Mouse (Mus musculus): ENCODE results near the gene Cyp17a1.

The Cyp17a1 gene

GRCm38 (mm10) chr19:46669802-46670201 lies 3.2 kb downstream of the Cyp17a1 start:
- DNase-seq, result no peak

GRCm38 (mm10) chr19:46668263-46668662 lies 4.7 kb downstream of the Cyp17a1 start:
- DNase-seq, result no peak

GRCm38 (mm10) chr19:46667300-46667699 lies 5.7 kb downstream of the Cyp17a1 start:
- no peak for DNase-seq

GRCm38 (mm10) chr19:46665474-46665873 lies 7.5 kb downstream of the Cyp17a1 start:
- DNase-seq, result no peak

GRCm38 (mm10) chr19:46662784-46663183 lies 10.2 kb downstream of the Cyp17a1 start:
- no peak for DNase-seq

GRCm38 (mm10) chr19:46662214-46662613 lies 10.8 kb downstream of the Cyp17a1 start:
- DNase-seq, result no peak

GRCm38 (mm10) chr19:46661511-46661910 lies 11.5 kb downstream of the Cyp17a1 start:
- DNase-seq, result no peak

- DNase-seq, result no peak
Observed at GRCm38 (mm10) chr19:46658851-46659250, 14.1 kb downstream of the Cyp17a1 start.

- no peak for DNase-seq
Observed at GRCm38 (mm10) chr19:46658348-46658747, 14.6 kb downstream of the Cyp17a1 start.

- DNase-seq, result peak in 1 of 2 experiments; percentile 67
Observed at GRCm38 (mm10) chr19:46657339-46658020, 15.5 kb downstream of the Cyp17a1 start.

- no peak for DNase-seq
Observed at GRCm38 (mm10) chr19:46656151-46656840, 16.7 kb downstream of the Cyp17a1 start.

- no peak for DNase-seq
Observed at GRCm38 (mm10) chr19:46655626-46656025, 17.3 kb downstream of the Cyp17a1 start.

GRCm38 (mm10) chr19:46653616-46654235 lies 19.2 kb downstream of the Cyp17a1 start:
- DNase-seq, result no peak

GRCm38 (mm10) chr19:46653188-46653587 lies 19.8 kb downstream of the Cyp17a1 start:
- DNase-seq, result no peak

- DNase-seq, result no peak
Observed at GRCm38 (mm10) chr19:46648565-46648964, 24.4 kb downstream of the Cyp17a1 start.

GRCm38 (mm10) chr19:46647850-46648249 lies 25.1 kb downstream of the Cyp17a1 start:
- DNase-seq, result no peak

- no peak for DNase-seq
Observed at GRCm38 (mm10) chr19:46647254-46647653, 25.7 kb downstream of the Cyp17a1 start.

GRCm38 (mm10) chr19:46646041-46646481 lies 26.9 kb downstream of the Cyp17a1 start:
- DNase-seq, result no peak

GRCm38 (mm10) chr19:46644793-46645602 lies 28.0 kb downstream of the Cyp17a1 start:
- DNase-seq, result peak; percentile 34 to 41

GRCm38 (mm10) chr19:46644343-46644792 lies 28.6 kb downstream of the Cyp17a1 start:
- DNase-seq, result no peak

GRCm38 (mm10) chr19:46643236-46643635 lies 29.7 kb downstream of the Cyp17a1 start:
- DNase-seq, result peak in 1 of 2 experiments; percentile 40

GRCm38 (mm10) chr19:46642136-46642753 lies 30.7 kb downstream of the Cyp17a1 start:
- DNase-seq, result no peak
